Mouse (Mus musculus) liver, adult 2 months (tissue): ENCODE measurements around the gene Napepld. TPM values are rescaled to one million over a fixed set of nuclear protein-coding genes. Genes with fewer than 3 reads are reported as not detected.

Source experiments
- DNase-seq: peaks from one replicate; pipeline ENCODE4 v3.0.0-alpha.2; 2011; ENCODE audit warnings: low read depth, low spot score; ENCODE audit errors: extremely low read depth
- H3K27ac ChIP-seq: fragments of 200-500 bp; replicated peaks from 2 replicates; pipeline ENCODE4 v1.5.1; 2012; ENCODE audit warnings: low read depth, mild to moderate bottlenecking, control low read depth, inconsistent platforms, low read length; ENCODE audit not compliant: insufficient read depth
- H3K27me3 ChIP-seq: fragments of 200-500 bp; 2 replicates; pipeline ENCODE4 v1.6.1; 2012; ENCODE audit warnings: mild to moderate bottlenecking, moderate library complexity, low read length, inconsistent platforms; ENCODE audit not compliant: control insufficient read depth, insufficient read depth
- H3K36me3 ChIP-seq: fragments of 200-500 bp; 2 replicates; pipeline ENCODE4 v1.6.1; 2012; ENCODE audit warnings: low read length, inconsistent platforms; ENCODE audit not compliant: control insufficient read depth, insufficient read depth
- H3K4me1 ChIP-seq: fragments of 200-500 bp; 2 replicates; pipeline ENCODE4 v1.6.1; 2011; ENCODE audit warnings: low read length; ENCODE audit not compliant: control insufficient read depth, insufficient read depth
- H3K4me3 ChIP-seq: fragments of 200-500 bp; 2 replicates; pipeline ENCODE4 v1.5.1; 2011; ENCODE audit warnings: low read depth, mild to moderate bottlenecking, control low read depth, low read length, moderate library complexity; ENCODE audit not compliant: insufficient read depth
- H3K79me2 ChIP-seq: fragments of 200-500 bp; 2 replicates; pipeline ENCODE4 v1.6.1; 2012; ENCODE audit warnings: inconsistent platforms, mild to moderate bottlenecking, low read length, moderate library complexity; ENCODE audit not compliant: control insufficient read depth, insufficient read depth
- H3K9ac ChIP-seq: fragments of 200-500 bp; 2 replicates; pipeline ENCODE4 v1.6.1; 2012; ENCODE audit warnings: low read depth, mild to moderate bottlenecking, control low read depth, inconsistent platforms, low read length
- CTCF ChIP-seq: fragments of 200-500 bp; IDR thresholded peaks from 2 replicates; pipeline ENCODE4 v1.5.1; 2011; ENCODE audit warnings: low read depth, low read length, control low read depth
- POLR2A ChIP-seq: fragments of 200-500 bp; IDR thresholded peaks from 2 replicates; pipeline ENCODE4 v1.6.1; 2011; ENCODE audit warnings: low read length, control low read depth; ENCODE audit not compliant: insufficient read depth; ENCODE audit errors: extremely low read depth
- WGBS: fragments of 180-500 bp; shearing (Covaris S2); methylation state at CpG from one replicate; pipeline ENCODE4 v1.1.7; 2018; 5-methylcytosine and 5-hydroxymethylcytosine counted together
- polyA plus RNA-seq: library from polyadenylated mRNA; depleted of rRNA; stranded (reverse); fragments of >200 nt; gene quantifications from 2 replicates; pipeline ENCODE4 v1.2.3, GENCODE M21; 2012; rRNA removed
- total RNA-seq: library from RNA; depleted of rRNA; stranded (reverse); fragments of >200 nt; gene quantifications from 2 replicates; pipeline ENCODE4 v1.2.3, GENCODE M21; 2014; rRNA removed

Gene Napepld
- total RNA-seq (0.83 and 0.87 TPM in 2 replicates), polyA plus RNA-seq (0.37 and 0.40 TPM in 2 replicates)

DNA sequence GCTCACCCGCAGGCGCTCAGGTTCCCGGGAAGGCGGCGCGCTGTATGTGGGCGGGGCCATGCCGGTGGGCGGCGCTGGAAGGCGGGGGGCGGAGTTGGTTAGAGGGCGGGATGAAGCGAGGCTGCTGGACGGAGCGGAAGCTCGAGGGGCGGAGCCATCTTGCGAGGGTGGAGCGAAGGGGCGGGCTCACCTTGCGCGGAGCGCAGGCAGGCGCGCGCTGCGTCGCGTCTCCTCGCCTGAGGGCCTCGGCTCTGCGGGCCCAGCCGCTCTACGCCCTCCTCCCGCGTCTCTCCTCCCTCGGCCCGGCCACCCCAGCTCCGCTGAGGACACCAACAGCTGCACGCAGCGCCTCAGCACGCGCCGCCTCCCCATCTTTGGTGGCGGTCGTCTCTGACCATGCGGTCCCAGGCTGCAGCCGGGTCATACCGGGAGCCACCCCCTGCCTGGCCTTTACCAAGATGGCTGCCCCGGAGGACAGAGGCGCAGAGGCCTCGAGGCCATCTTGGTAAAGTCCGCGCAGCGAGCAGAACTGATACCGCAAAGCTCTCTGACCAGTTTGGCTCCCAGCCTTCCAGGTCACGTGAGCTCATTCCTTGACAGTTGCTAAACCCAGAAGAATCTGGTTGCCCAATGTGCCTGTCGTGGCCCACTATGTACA, at the start of gene Napepld:
Gene Napepld (minus strand): TSS at position 46 of the 658 bp plus-strand sequence.
- peak; percentile 93 for DNase-seq
- WGBS, result under 1% methylated on average over 57 of the region's 59 CpGs

DNA sequence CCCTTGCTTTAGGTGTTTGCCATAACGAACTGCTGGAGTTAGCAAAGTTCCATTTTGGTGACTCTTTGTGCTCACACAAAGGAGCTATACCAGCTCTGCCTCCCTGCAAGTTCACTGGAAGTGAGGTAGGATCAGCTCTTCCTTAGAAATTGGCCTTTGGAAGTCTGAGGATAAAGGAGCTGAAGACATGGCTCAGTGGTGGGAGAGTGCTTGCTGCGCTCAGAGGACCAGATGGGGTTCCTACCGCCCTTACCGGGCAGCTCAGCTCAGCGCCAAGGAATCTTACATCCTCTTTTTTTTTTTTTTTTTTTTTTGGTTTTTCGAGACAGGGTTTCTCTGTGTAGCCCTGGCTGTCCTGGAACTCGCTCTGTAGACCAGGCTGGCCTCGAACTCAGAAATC, 44.8 kb upstream of the Napepld start:
- H3K27ac ChIP-seq, result no peak overlapping the region
- H3K4me3 ChIP-seq, result no peak overlapping the region
- H3K27me3 ChIP-seq, result no peaks in the 10 kb centered on the region
- H3K4me1 ChIP-seq, result no peaks in the 10 kb centered on the region
- no peak for DNase-seq
- 87% methylated on average over 8 of the region's 8 CpGs for WGBS
- no peak overlapping the region for H3K9ac ChIP-seq
- TF ChIP-seq CTCF (no peak), POLR2A (no peak)
- H3K36me3 ChIP-seq, result peaks cover 69% of the 10 kb centered on the region
- no peaks in the 10 kb centered on the region for H3K79me2 ChIP-seq

More for the DNA sequence above, at the start of gene Napepld:
- H3K9ac ChIP-seq, result peak within 1 kb of the TSS; percentile 95
- peak; percentile 95 for TF ChIP-seq POLR2A
- TF ChIP-seq CTCF, result no peak
- H3K27ac ChIP-seq, result peak within 1 kb of the TSS; percentile 98
- no peaks in the 10 kb centered on the region for H3K27me3 ChIP-seq
- H3K36me3 ChIP-seq, result no peaks in the 10 kb centered on the region
- H3K4me3 ChIP-seq, result peak within 1 kb of the TSS; percentile 83
- no peaks in the 10 kb centered on the region for H3K79me2 ChIP-seq
- H3K4me1 ChIP-seq, result peaks cover 5% of the 10 kb centered on the region

DNA sequence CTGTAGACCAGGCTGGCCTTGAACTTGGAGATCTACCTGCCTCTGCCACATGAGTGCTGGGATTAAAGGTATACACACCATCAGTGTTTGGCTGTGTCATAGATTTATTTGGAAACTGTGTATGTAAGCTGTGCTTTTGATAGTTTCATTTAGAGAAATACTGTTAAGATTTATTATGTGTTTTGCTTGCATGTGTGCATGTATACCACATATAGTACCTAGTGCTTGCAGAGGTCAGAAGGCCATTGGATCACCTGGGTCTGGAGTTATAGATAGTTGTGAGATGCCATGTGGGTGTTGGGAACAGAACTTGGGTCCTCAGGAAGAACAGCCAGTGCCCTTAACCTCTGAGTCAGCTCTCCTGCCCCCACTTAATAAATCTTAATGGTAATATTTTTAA, 43.5 kb upstream of the Napepld start:
- no peaks in the 10 kb centered on the region; the same call in 1 of the 2 replicates for H3K79me2 ChIP-seq
- H3K4me1 ChIP-seq, result no peaks in the 10 kb centered on the region
- no peak for TF ChIP-seq POLR2A
- no peak for TF ChIP-seq CTCF
- H3K4me3 ChIP-seq, result no peak overlapping the region
- no peaks in the 10 kb centered on the region for H3K27me3 ChIP-seq
- H3K9ac ChIP-seq, result no peak overlapping the region
- no peak overlapping the region for H3K27ac ChIP-seq
- DNase-seq, result no peak
- H3K36me3 ChIP-seq, result peaks cover 77% of the 10 kb centered on the region

DNA sequence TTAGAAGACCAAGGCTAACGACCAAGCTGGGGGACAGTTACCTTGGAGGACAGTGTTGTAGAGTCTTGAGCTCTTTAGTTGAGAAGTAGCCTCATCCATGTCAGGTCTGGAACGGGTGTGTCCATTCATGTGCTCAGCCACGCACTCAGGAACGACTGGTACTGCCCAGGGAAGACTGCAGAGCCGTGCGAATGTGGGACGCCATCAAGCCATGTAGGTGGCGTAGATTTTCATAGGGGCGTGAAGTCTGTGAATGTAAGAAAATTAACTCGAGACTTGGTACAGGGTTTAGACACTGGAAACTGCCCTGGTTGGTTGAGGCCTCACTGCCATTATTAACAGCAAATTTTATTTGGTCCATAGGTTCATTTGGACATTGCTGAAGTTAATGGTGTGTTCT, 42.4 kb upstream of the Napepld start:
- no peaks in the 10 kb centered on the region; the same call in 1 of the 2 replicates for H3K79me2 ChIP-seq
- 95% methylated on average over 10 of the region's 10 CpGs for WGBS
- no peak overlapping the region for H3K27ac ChIP-seq
- H3K36me3 ChIP-seq, result peaks cover 74% of the 10 kb centered on the region
- TF ChIP-seq POLR2A (no peak), CTCF (no peak)
- DNase-seq, result no peak
- no peak overlapping the region for H3K9ac ChIP-seq
- no peaks in the 10 kb centered on the region for H3K27me3 ChIP-seq
- H3K4me1 ChIP-seq, result peaks cover 2% of the 10 kb centered on the region; the same call in 1 of the 2 replicates
- H3K4me3 ChIP-seq, result no peak overlapping the region

DNA sequence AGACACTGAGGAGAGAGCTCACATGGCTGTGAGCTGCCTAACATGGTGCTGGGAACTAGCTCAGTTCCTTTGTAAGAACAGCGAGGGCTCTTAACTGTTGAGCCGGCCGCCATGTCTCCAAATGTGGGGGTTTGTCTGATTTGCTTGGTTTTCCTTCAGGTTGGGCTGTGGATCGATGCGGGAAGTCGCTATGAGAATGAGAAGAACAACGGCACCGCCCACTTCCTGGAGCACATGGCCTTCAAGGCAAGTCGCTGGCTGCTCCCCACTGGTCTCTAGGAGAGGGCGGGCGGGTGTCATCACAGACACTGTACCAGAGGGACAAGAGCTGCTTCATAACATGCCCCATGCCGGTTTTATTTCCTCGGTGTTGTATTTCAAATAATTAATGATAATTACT, 38.7 kb upstream of the Napepld start:
- no peak overlapping the region for H3K27ac ChIP-seq
- no peak for DNase-seq
- peaks cover 11% of the 10 kb centered on the region for H3K4me1 ChIP-seq
- H3K4me3 ChIP-seq, result no peak overlapping the region
- WGBS, result 90% methylated on average over 13 of the region's 13 CpGs
- TF ChIP-seq CTCF, result no peak
- TF ChIP-seq POLR2A, result no peak
- no peak overlapping the region for H3K9ac ChIP-seq
- H3K36me3 ChIP-seq, result peaks cover 44% of the 10 kb centered on the region
- no peaks in the 10 kb centered on the region; the same call in 1 of the 2 replicates for H3K79me2 ChIP-seq
- no peaks in the 10 kb centered on the region for H3K27me3 ChIP-seq

DNA sequence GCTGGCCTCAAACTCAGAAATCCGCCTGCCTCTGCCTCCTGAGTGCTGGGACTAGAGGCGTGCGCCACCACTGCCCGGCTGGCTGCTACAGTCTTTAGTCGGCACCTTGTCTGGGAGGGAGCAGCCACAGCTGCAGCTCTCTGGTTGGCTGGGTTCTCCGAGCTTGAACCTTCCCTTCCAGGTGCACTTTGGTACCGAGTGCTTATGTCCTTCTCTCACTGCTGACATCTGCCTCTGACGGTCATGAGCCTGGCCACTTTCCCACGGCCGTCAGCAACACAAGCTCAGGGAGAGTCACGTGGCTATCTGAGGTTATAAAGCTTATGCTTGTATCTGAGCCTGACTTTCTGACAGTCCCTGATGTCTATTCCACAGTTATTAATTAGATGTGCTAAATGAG, 37.9 kb upstream of the Napepld start:
- no peak for TF ChIP-seq POLR2A
- TF ChIP-seq CTCF, result no peak
- H3K27me3 ChIP-seq, result no peaks in the 10 kb centered on the region
- 25% methylated on average over 11 of the region's 11 CpGs for WGBS
- H3K4me1 ChIP-seq, result peaks cover 11% of the 10 kb centered on the region
- no peak overlapping the region for H3K9ac ChIP-seq
- DNase-seq, result peak; percentile 95
- no peak overlapping the region for H3K4me3 ChIP-seq
- peaks cover 36% of the 10 kb centered on the region for H3K36me3 ChIP-seq
- peak overlapping the region; percentile 49; the same call in 1 of the 2 replicates for H3K27ac ChIP-seq
- no peaks in the 10 kb centered on the region; the same call in 1 of the 2 replicates for H3K79me2 ChIP-seq
